Mouse (Mus musculus) brain, embryonic 14.5 days (tissue): ENCODE measurements at regions not wholly inside any gene's neighbourhood (a gene's known extent, or its start where the extent isn't known, plus 50 kb on each side); places are given as distances from the start of the nearest gene placed in this dataset.

ENCODE experiments used
- CTCF ChIP-seq: fragments of 200-500 bp; IDR thresholded peaks from 2 replicates; pipeline ENCODE4 v1.5.1; 2012; ENCODE audit warnings: inconsistent platforms, mild to moderate bottlenecking, moderate library complexity, borderline replicate concordance; ENCODE audit not compliant: insufficient read depth, insufficient read length; ENCODE audit errors: extremely low read depth
- POLR2A ChIP-seq: fragments of 200-500 bp; IDR thresholded peaks from 2 replicates; pipeline ENCODE4 v1.6.1; 2012; ENCODE audit warnings: mild to moderate bottlenecking, inconsistent platforms, borderline replicate concordance; ENCODE audit not compliant: poor library complexity, insufficient read depth, insufficient read length, severe bottlenecking; ENCODE audit errors: extremely low read depth

DNA sequence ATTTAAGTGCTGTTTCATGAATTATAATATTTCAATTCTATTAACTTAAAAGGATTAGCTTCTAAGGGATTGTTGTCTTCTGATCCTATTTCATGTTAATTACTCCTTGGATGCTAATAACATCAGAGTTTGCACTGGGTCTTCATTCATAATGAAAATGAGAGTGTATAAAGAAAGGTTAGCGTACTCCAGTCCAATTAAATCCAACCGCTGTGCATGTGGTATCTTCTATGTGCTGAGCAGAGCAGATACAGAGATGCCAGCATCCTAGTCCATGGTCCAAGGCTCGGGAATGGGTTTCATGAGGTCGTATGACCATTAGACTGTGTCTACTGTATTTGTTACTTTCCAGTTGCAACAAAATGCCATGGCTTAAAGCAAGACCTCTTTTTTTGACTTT, 307.5 kb downstream of the Bbx start:
- no peak for TF ChIP-seq CTCF
- no peak for TF ChIP-seq POLR2A
